8 mouse cellular contexts compared by ENCODE assay signal in genomic region chr16:10565278-10565885, GRCm38 (mm10). TPM values are rescaled to one million over a fixed set of nuclear protein-coding genes. Genes with fewer than 3 reads are reported as not detected.
DNase-seq lines count a peak whose midpoint lies in the region; ATAC-seq lines count a peak whose summit lies in the region.

No protein-coding gene starts in this region.

- H3K4me3 ChIP-seq in embryonic facial prominence, embryonic 10.5 days: no peak overlapping the region
- no peak overlapping the region for H3K4me3 ChIP-seq in liver, embryonic 11.5 days (ENCODE audit: low read depth, low read length)
- H3K4me3 ChIP-seq in stomach, embryonic 16.5 days (replicated peaks; ENCODE audit: low read length): no peak overlapping the region

- no peak overlapping the region for H3K27ac ChIP-seq in embryonic facial prominence, embryonic 10.5 days (replicated peaks)
- no peak overlapping the region for H3K27ac ChIP-seq in liver, embryonic 11.5 days (ENCODE audit: low read depth, low read length)
- H3K27ac ChIP-seq in stomach, embryonic 16.5 days (ENCODE audit: low read length): no peak overlapping the region

- no peak overlapping the region for H3K4me2 ChIP-seq in liver, embryonic 11.5 days
- no peak overlapping the region for H3K4me2 ChIP-seq in stomach, embryonic 16.5 days (ENCODE audit: low read depth, low read length)

- ATAC-seq in liver, embryonic 11.5 days (replicated peaks; ENCODE audit: low FRiP score): peak; percentile 60
- peak; percentile 71; the same call in 1 of the 2 replicates for ATAC-seq in stomach, embryonic 16.5 days (ENCODE audit: insufficient read depth, low FRiP score)

- peaks cover 27% of the 10 kb centered on the region for H3K36me3 ChIP-seq in embryonic facial prominence, embryonic 10.5 days (replicated peaks)
- no peaks in the 10 kb centered on the region; the same call in 1 of the 2 replicates for H3K36me3 ChIP-seq in liver, embryonic 11.5 days (ENCODE audit: control insufficient read depth, insufficient read depth, low read length)
- no peaks in the 10 kb centered on the region for H3K36me3 ChIP-seq in stomach, embryonic 16.5 days (ENCODE audit: control insufficient read depth, insufficient read depth, low read length)

- no peaks in the 10 kb centered on the region for H3K27me3 ChIP-seq in embryonic facial prominence, embryonic 10.5 days (replicated peaks; ENCODE audit: low read depth, poor library complexity, severe bottlenecking)
- no peaks in the 10 kb centered on the region for H3K27me3 ChIP-seq in liver, embryonic 11.5 days (replicated peaks; ENCODE audit: control insufficient read depth, insufficient read depth, low read length)
- H3K27me3 ChIP-seq in stomach, embryonic 16.5 days (ENCODE audit: control insufficient read depth, insufficient read depth, low read length): no peaks in the 10 kb centered on the region

- H3K4me1 ChIP-seq in embryonic facial prominence, embryonic 10.5 days: peaks cover 11% of the 10 kb centered on the region
- H3K4me1 ChIP-seq in liver, embryonic 11.5 days (replicated peaks; ENCODE audit: control insufficient read depth, insufficient read depth, low read length): no peaks in the 10 kb centered on the region
- H3K4me1 ChIP-seq in stomach, embryonic 16.5 days (ENCODE audit: control insufficient read depth, insufficient read depth, low read length): no peaks in the 10 kb centered on the region

- WGBS in embryonic facial prominence, embryonic 10.5 days: 33% methylated on average over 4 of the region's 4 CpGs
- WGBS in liver, embryonic 11.5 days: 32% methylated on average over 4 of the region's 4 CpGs
- WGBS in stomach, embryonic 16.5 days: 33% methylated on average over 4 of the region's 4 CpGs

- peak; percentile 79 for DNase-seq in CD4-positive helper T cell, adult 2 months (ENCODE audit: low read depth, low spot score)
- peak; percentile 82 for DNase-seq in adrenal gland, postnatal 10 days
- DNase-seq in embryonic facial prominence, embryonic 10.5 days (ENCODE audit: low spot score): peak; percentile 83
- peak; percentile 64 for DNase-seq in heart, adult 8-10 months (ENCODE audit: low spot score)
- DNase-seq in kidney, adult 9 months: peak; percentile 62
- DNase-seq in liver, embryonic 11.5 days (ENCODE audit: low spot score): peak; percentile 65
- DNase-seq in neural tube, embryonic 10.5 days (ENCODE audit: extremely low spot score, low spot score): peak; percentile 67

- no peak overlapping the region for H3K9ac ChIP-seq in liver, embryonic 11.5 days (ENCODE audit: low read depth, low read length)
- H3K9ac ChIP-seq in stomach, embryonic 16.5 days (ENCODE audit: low read length): no peak overlapping the region

- H3K9me3 ChIP-seq in embryonic facial prominence, embryonic 10.5 days: no peaks in the 10 kb centered on the region
- H3K9me3 ChIP-seq in liver, embryonic 11.5 days (ENCODE audit: control insufficient read depth, low read length): no peaks in the 10 kb centered on the region
- H3K9me3 ChIP-seq in stomach, embryonic 16.5 days (replicated peaks; ENCODE audit: control insufficient read depth, low read length): no peaks in the 10 kb centered on the region

RNA-seq across cellular contexts. Expression of gene Clec16a, which starts 20.2 kb away (rescaled TPM):
- 10 to 100 TPM; 35.0 to 35.7 TPM for total RNA-seq in adrenal gland, postnatal 10 days (2021)
- polyA plus RNA-seq in embryonic facial prominence, embryonic 10.5 days (2016; fragmentation: Nextera tagmentation; extraction: Ambion mirVana): 30.6 and 30.7 TPM in 2 replicates
- 10 to 100 TPM; 54.8 to 71.3 (median 63.2) TPM for total RNA-seq in heart, adult 8-10 months (2022)
- 25.6 and 27.4 TPM in 2 replicates for polyA plus RNA-seq in liver, embryonic 11.5 days (2014; fragmentation: Nextera tagmentation; extraction: Ambion mirVana)
- polyA plus RNA-seq in stomach, embryonic 16.5 days (2015; fragmentation: Nextera tagmentation; extraction: Ambion mirVana): 31.0 and 33.7 TPM in 2 replicates

RNA-seq across cellular contexts. Expression of gene Dexi, which starts 22.5 kb away (rescaled TPM):
- 10 to 100 TPM; 16.3 to 18.0 TPM for total RNA-seq in adrenal gland, postnatal 10 days (2021)
- polyA plus RNA-seq in embryonic facial prominence, embryonic 10.5 days (2016; fragmentation: Nextera tagmentation; extraction: Ambion mirVana): 18.5 and 19.3 TPM in 2 replicates
- total RNA-seq in heart, adult 8-10 months (2022): 10 to 100 TPM; 36.4 to 38.7 (median 37.3) TPM
- polyA plus RNA-seq in liver, embryonic 11.5 days (2014; fragmentation: Nextera tagmentation; extraction: Ambion mirVana): 8.7 and 9.6 TPM in 2 replicates
- polyA plus RNA-seq in stomach, embryonic 16.5 days (2015; fragmentation: Nextera tagmentation; extraction: Ambion mirVana): 4.9 and 5.0 TPM in 2 replicates
